Mouse (Mus musculus): Measurements from ENCODE around the gene Ttc39d. TPM values are rescaled to one million over a fixed set of nuclear protein-coding genes. Genes with fewer than 3 reads are reported as not detected.
"Not testable (repeated sequence)": the region's sequence is repeated elsewhere in the genome, so short reads cannot be mapped to it uniquely, and the experiment has no call there.

Gene Ttc39d
- polyA plus RNA-seq, 1 experiment from 2014 or later, result 0.24 TPM

DNA sequence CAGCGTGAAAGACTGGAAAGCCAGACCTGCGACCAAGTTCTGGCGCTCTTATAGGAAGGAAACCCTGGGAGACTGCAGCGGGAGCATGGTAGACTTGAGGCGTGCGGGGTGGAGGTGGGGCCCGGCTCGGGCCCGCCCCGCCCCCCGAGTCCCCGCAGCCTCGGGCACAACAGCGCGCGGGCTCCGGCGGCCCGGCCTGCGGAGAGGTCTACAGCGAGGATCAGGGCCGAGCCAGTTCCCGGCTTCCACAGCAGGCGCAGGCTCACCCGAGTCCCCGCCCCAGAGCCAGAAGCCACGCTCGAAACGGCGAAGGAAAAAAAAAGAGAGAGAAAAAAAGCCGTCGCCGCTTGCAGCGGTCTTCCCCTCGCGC is 974 bp upstream of the Ttc39d start:
- under 1% methylated on average over 35 of the region's 36 CpGs for WGBS (ENCODE audit: insufficient replicate concordance)
- peak; percentile 67; the same call in 1 of the 2 replicates for ATAC-seq (replicated peaks; ENCODE audit: insufficient number of reproducible peaks, low FRiP score, low TSS enrichment)
- no peaks in the 10 kb centered on the region for H3K27me3 ChIP-seq (ENCODE audit: control insufficient read depth, insufficient read depth, low read length)
- H3K36me3 ChIP-seq (ENCODE audit: control insufficient read depth, insufficient read depth, low read length), result peaks cover 13% of the 10 kb centered on the region
- peak overlapping the region; percentile 80 for H3K4me3 ChIP-seq (ENCODE audit: low read depth, low read length)
- H3K27ac ChIP-seq (ENCODE audit: low read depth, low read length), result peak overlapping the region; percentile 99
- H3K9ac ChIP-seq (ENCODE audit: low read depth, low read length), result peak overlapping the region; percentile 99
- no peaks in the 10 kb centered on the region for H3K9me3 ChIP-seq (replicated peaks; ENCODE audit: control insufficient read depth, low read length)
- H3K4me2 ChIP-seq, result peak overlapping the region; percentile 87
- H3K4me1 ChIP-seq (ENCODE audit: control insufficient read depth, insufficient read depth, low read length), result peaks cover 3% of the 10 kb centered on the region; the same call in 1 of the 2 replicates

- not testable (repeated sequence) for H3K36me3 ChIP-seq (ENCODE audit: control insufficient read depth, insufficient read depth, low read length); H3K4me1 ChIP-seq (ENCODE audit: control insufficient read depth, insufficient read depth, low read length); H3K4me2 ChIP-seq; H3K4me3 ChIP-seq (ENCODE audit: low read depth, low read length); H3K9ac ChIP-seq (ENCODE audit: low read depth, low read length); H3K27ac ChIP-seq (ENCODE audit: low read depth, low read length); H3K9me3 ChIP-seq (replicated peaks; ENCODE audit: control insufficient read depth, low read length); H3K27me3 ChIP-seq (ENCODE audit: control insufficient read depth, insufficient read depth, low read length); ATAC-seq (replicated peaks; ENCODE audit: insufficient number of reproducible peaks, low FRiP score, low TSS enrichment)
- 86% methylated on average over 4 of the region's 4 CpGs for WGBS (ENCODE audit: insufficient replicate concordance)
These were observed 6.7 kb downstream of the Ttc39d start for GRCm38 (mm10) chr17:80213998-80214397.

DNA sequence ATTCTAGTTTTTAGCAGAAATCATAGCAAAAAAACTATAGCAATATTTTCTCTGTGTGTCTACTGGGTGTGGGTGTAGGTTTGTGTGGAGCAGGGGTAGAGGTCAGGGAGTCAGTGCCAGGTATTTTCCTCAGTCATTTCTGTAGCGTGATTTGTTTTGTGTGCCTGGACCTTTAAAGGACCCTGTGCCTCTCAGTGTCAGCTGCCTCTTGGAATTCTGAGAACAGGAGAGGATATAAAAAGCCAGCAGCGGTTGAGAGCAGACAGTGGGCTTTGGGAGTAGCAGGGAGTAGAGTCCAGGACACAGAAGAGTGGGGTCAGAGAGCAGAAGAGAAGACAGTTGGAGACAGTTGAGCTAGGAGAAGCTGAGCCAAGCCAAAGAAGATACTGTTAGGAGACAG is 12.9 kb downstream of the Ttc39d start:
- no peak for ATAC-seq (replicated peaks; ENCODE audit: insufficient number of reproducible peaks, low FRiP score, low TSS enrichment)
- H3K27me3 ChIP-seq (ENCODE audit: control insufficient read depth, insufficient read depth, low read length), result no peaks in the 10 kb centered on the region
- no peak overlapping the region for H3K4me2 ChIP-seq
- WGBS (ENCODE audit: insufficient replicate concordance), result 40% methylated on average over 2 of the region's 2 CpGs
- no peak overlapping the region for H3K27ac ChIP-seq (ENCODE audit: low read depth, low read length)
- H3K4me3 ChIP-seq (ENCODE audit: low read depth, low read length), result no peak overlapping the region
- H3K36me3 ChIP-seq (ENCODE audit: control insufficient read depth, insufficient read depth, low read length), result no peaks in the 10 kb centered on the region
- 0 out of 2 replicates have a peak, but pooled peaks cover 3% of the 10 kb centered on the region for H3K4me1 ChIP-seq (ENCODE audit: control insufficient read depth, insufficient read depth, low read length)
- H3K9ac ChIP-seq (ENCODE audit: low read depth, low read length), result no peak overlapping the region; the same call in 1 of the 2 replicates
- no peaks in the 10 kb centered on the region for H3K9me3 ChIP-seq (replicated peaks; ENCODE audit: control insufficient read depth, low read length)

DNA sequence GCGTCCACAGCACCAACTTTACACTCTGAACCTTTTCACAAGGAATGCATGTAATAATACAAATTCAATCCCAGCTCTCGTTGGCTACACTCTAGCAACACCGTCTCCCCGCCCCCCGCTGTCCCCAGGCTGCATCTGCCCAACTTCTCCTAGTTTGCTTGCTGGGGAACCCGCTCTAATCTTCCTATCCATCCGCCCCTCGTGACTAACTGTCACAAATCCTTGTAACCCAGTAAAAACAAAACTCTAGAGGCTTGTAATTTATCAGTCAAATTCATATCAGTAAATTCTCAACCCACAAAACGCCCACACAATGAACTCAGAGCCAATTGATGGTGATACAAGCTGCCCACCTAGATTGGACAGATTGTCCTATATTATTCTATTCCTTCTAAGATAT is 13.9 kb downstream of the Ttc39d start:
- no peak overlapping the region for H3K4me3 ChIP-seq (ENCODE audit: low read depth, low read length)
- no peaks in the 10 kb centered on the region for H3K9me3 ChIP-seq (replicated peaks; ENCODE audit: control insufficient read depth, low read length)
- no peak overlapping the region for H3K4me2 ChIP-seq
- 0 out of 2 replicates have a peak, but pooled peaks cover 3% of the 10 kb centered on the region for H3K4me1 ChIP-seq (ENCODE audit: control insufficient read depth, insufficient read depth, low read length)
- no peak overlapping the region for H3K27ac ChIP-seq (ENCODE audit: low read depth, low read length)
- WGBS (ENCODE audit: insufficient replicate concordance), result 70% methylated on average over 9 of the region's 9 CpGs
- H3K9ac ChIP-seq (ENCODE audit: low read depth, low read length), result no peak overlapping the region
- no peaks in the 10 kb centered on the region for H3K36me3 ChIP-seq (ENCODE audit: control insufficient read depth, insufficient read depth, low read length)
- H3K27me3 ChIP-seq (ENCODE audit: control insufficient read depth, insufficient read depth, low read length), result no peaks in the 10 kb centered on the region
- ATAC-seq (replicated peaks; ENCODE audit: insufficient number of reproducible peaks, low FRiP score, low TSS enrichment), result no peak

- 59% methylated on average over 3 of the region's 3 CpGs for WGBS (ENCODE audit: insufficient replicate concordance)
These were observed 14.8 kb downstream of the Ttc39d start for GRCm38 (mm10) chr17:80221890-80222628.

GRCm38 (mm10) chr17:80223829-80224228 is 16.6 kb downstream of the Ttc39d start:
- peak overlapping the region; percentile 92 for H3K27ac ChIP-seq (ENCODE audit: low read depth, low read length)
- 11% methylated on average over 9 of the region's 9 CpGs for WGBS (ENCODE audit: insufficient replicate concordance)
- H3K4me1 ChIP-seq (ENCODE audit: control insufficient read depth, insufficient read depth, low read length), result 0 out of 2 replicates have a peak, but pooled peaks cover 3% of the 10 kb centered on the region
- no peaks in the 10 kb centered on the region for H3K27me3 ChIP-seq (ENCODE audit: control insufficient read depth, insufficient read depth, low read length)
- H3K4me2 ChIP-seq, result peak overlapping the region; percentile 71
- H3K9ac ChIP-seq (ENCODE audit: low read depth, low read length), result peak overlapping the region; percentile 90
- H3K4me3 ChIP-seq (ENCODE audit: low read depth, low read length), result peak overlapping the region; percentile 69
- H3K36me3 ChIP-seq (ENCODE audit: control insufficient read depth, insufficient read depth, low read length), result no peaks in the 10 kb centered on the region
- no peaks in the 10 kb centered on the region for H3K9me3 ChIP-seq (replicated peaks; ENCODE audit: control insufficient read depth, low read length)
- 0 out of 2 replicates have a peak, but pooled peaks have one; percentile 15 for ATAC-seq (replicated peaks; ENCODE audit: insufficient number of reproducible peaks, low FRiP score, low TSS enrichment)

More at GRCm38 (mm10) chr17:80221890-80222628, 14.8 kb downstream of the Ttc39d start:
- ATAC-seq (replicated peaks; ENCODE audit: insufficient number of reproducible peaks, low FRiP score, low TSS enrichment), result no peak
- Histone ChIP-seq H3K4me3 (ENCODE audit: low read depth, low read length) (no peak overlapping the region), H3K27me3 (ENCODE audit: control insufficient read depth, insufficient read depth, low read length) (no peaks in the 10 kb centered on the region), H3K9ac (ENCODE audit: low read depth, low read length) (no peak overlapping the region), H3K36me3 (ENCODE audit: control insufficient read depth, insufficient read depth, low read length) (no peaks in the 10 kb centered on the region), H3K4me1 (ENCODE audit: control insufficient read depth, insufficient read depth, low read length) (0 out of 2 replicates have a peak, but pooled peaks cover 3% of the 10 kb centered on the region), H3K27ac (ENCODE audit: low read depth, low read length) (no peak overlapping the region), H3K4me2 (no peak overlapping the region), H3K9me3 (replicated peaks; ENCODE audit: control insufficient read depth, low read length) (no peaks in the 10 kb centered on the region)

DNA sequence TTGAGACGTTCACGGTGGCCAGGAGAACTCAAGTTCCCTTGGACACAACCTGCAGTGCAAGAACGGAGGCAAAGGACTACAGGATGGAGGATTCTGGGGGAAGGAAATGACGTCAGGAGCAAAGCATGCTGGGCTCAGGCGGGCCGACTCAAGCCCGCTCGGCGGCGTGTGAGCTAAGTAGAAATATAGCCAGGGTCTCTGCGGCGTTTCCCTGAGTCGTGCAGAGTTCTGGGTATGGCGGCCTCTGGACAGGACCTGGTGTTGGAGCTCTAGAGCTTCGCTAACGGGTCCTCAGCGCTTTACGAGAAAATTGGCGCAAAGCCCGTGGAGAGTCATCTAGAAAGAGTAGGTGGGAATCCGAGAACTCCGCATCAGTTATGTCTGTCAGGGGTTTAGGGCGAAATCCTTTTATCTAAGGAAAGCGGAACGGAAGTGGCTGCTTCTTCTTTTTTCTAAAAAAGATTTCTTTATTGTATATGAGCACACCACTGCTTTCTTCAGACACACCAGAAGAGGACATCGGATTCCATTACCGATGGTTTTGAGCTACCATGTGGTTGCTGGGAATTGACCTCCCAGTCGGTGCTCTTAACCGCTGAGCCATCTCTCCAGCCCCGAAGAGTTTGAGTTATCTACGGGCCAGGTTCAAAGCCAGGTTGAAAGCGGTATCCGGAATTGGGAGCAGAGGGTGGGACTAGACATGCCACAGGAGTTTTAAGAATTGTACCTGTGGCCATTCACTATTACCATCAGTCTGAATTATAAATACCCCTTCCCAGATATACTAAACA is 17.3 kb downstream of the Ttc39d start, which contains the start of gene Gemin6:
TSS of gene Gemin6 (plus strand) at position 116 of the 791 bp plus-strand sequence.
- H3K4me2 ChIP-seq, result peak within 1 kb of the TSS; percentile 71
- no peaks in the 10 kb centered on the region for H3K9me3 ChIP-seq (replicated peaks; ENCODE audit: control insufficient read depth, low read length)
- peak within 1 kb of the TSS; percentile 69 for H3K4me3 ChIP-seq (ENCODE audit: low read depth, low read length)
- peak; percentile 93 for ATAC-seq (replicated peaks; ENCODE audit: insufficient number of reproducible peaks, low FRiP score, low TSS enrichment)
- H3K4me1 ChIP-seq (ENCODE audit: control insufficient read depth, insufficient read depth, low read length), result 0 out of 2 replicates have a peak, but pooled peaks cover 3% of the 10 kb centered on the region
- no peaks in the 10 kb centered on the region for H3K27me3 ChIP-seq (ENCODE audit: control insufficient read depth, insufficient read depth, low read length)
- WGBS (ENCODE audit: insufficient replicate concordance), result under 1% methylated on average over 33 of the region's 33 CpGs
- H3K9ac ChIP-seq (ENCODE audit: low read depth, low read length), result peak within 1 kb of the TSS; percentile 90
- H3K36me3 ChIP-seq (ENCODE audit: control insufficient read depth, insufficient read depth, low read length), result no peaks in the 10 kb centered on the region
- H3K27ac ChIP-seq (ENCODE audit: low read depth, low read length), result peak within 1 kb of the TSS; percentile 92

DNA sequence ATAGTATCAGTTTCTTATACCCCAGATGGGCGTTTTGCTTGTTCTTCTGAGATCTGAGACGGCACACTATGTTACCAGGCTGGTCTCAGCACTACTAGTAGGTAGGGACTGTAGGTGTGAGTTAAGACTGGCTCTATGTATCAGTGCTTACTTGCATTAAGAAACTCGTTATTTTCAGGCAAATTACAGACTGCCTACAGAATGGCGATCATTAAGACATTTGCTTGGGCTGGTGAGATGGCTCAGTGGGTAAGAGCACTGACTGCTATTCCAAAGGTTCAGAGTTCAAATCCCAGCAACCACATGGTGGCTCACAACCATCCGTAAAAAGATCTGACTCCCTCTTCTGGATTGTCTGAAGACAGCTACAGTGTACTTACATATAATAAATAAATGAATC is 17.9 kb downstream of the Ttc39d start:
- WGBS (ENCODE audit: insufficient replicate concordance), result 53% methylated on average over 5 of the region's 5 CpGs
- Histone ChIP-seq H3K4me3 (ENCODE audit: low read depth, low read length) (peak overlapping the region; percentile 69), H3K27ac (ENCODE audit: low read depth, low read length) (peak overlapping the region; percentile 92; the same call in 1 of the 2 replicates), H3K4me2 (peak overlapping the region; percentile 71), H3K9ac (ENCODE audit: low read depth, low read length) (peak overlapping the region; percentile 90)
- not testable (repeated sequence) for H3K4me1 ChIP-seq (ENCODE audit: control insufficient read depth, insufficient read depth, low read length); H3K9me3 ChIP-seq (replicated peaks; ENCODE audit: control insufficient read depth, low read length); H3K36me3 ChIP-seq (ENCODE audit: control insufficient read depth, insufficient read depth, low read length); H3K27me3 ChIP-seq (ENCODE audit: control insufficient read depth, insufficient read depth, low read length); ATAC-seq (replicated peaks; ENCODE audit: insufficient number of reproducible peaks, low FRiP score, low TSS enrichment)

Data from heart, embryonic 11.5 days (tissue).